In genomic region chr6:90505906-90506305, GRCm38 (mm10) we compare ENCODE assay signal across 9 mouse cellular contexts. TPM values are rescaled to one million over a fixed set of nuclear protein-coding genes. Genes with fewer than 3 reads are reported as not detected.
DNase-seq lines count a peak whose midpoint lies in the region; ATAC-seq lines count a peak whose summit lies in the region.
"Had no signal": no experiment of that assay in that cellular context is flagged by ENCODE, and none has a peak within 500 bp of the region (broad histone marks: within the 10 kb centered on the region; RNA-seq: fewer than 3 reads in every experiment).

No protein-coding gene starts in this region.

- no peak for ATAC-seq in hindbrain, embryonic 13.5 days (ENCODE audit: low FRiP score)
- no peak for ATAC-seq in hindbrain, embryonic 11.5 days (ENCODE audit: low FRiP score)

- no peak overlapping the region for H3K4me3 ChIP-seq in hindbrain, embryonic 13.5 days
- no peak overlapping the region for H3K4me3 ChIP-seq in hindbrain, embryonic 11.5 days (ENCODE audit: low read depth, low read length)
- H3K4me3 ChIP-seq: myocyte had no signal

- peak overlapping the region; percentile 74; the same call in 1 of the 2 replicates for H3K27ac ChIP-seq in hindbrain, embryonic 13.5 days
- H3K27ac ChIP-seq in hindbrain, embryonic 11.5 days (ENCODE audit: low read depth, low read length) = no peak overlapping the region

- no peak overlapping the region for H3K4me2 ChIP-seq in hindbrain, embryonic 13.5 days
- H3K4me2 ChIP-seq in hindbrain, embryonic 11.5 days (replicated peaks; ENCODE audit: low read depth, low read length) = no peak overlapping the region

- H3K9me3 ChIP-seq in hindbrain, embryonic 13.5 days = no peaks in the 10 kb centered on the region
- H3K9me3 ChIP-seq in hindbrain, embryonic 11.5 days (ENCODE audit: control insufficient read depth, low read length) = no peaks in the 10 kb centered on the region

- H3K9ac ChIP-seq in hindbrain, embryonic 13.5 days = no peak overlapping the region
- no peak overlapping the region for H3K9ac ChIP-seq in hindbrain, embryonic 11.5 days (ENCODE audit: low read depth, low read length)

- H3K27me3 ChIP-seq in hindbrain, embryonic 13.5 days = no peaks in the 10 kb centered on the region
- no peaks in the 10 kb centered on the region for H3K27me3 ChIP-seq in hindbrain, embryonic 11.5 days (ENCODE audit: control insufficient read depth, insufficient read depth, low read length)

- WGBS in hindbrain, embryonic 13.5 days = 76% methylated on average over 6 of the region's 6 CpGs
- WGBS in hindbrain, embryonic 11.5 days = 78% methylated on average over 6 of the region's 6 CpGs

- DNase-seq in hindbrain, embryonic 11.5 days (ENCODE audit: low spot score) = no peak
- DNase-seq in NIH3T3 (ENCODE audit: low read depth) = peak; percentile 54
- peak; percentile 34 for DNase-seq in heart, adult 8-10 months (ENCODE audit: low spot score)
- peak; percentile 71 to 89 for DNase-seq in kidney, postnatal 36 days
- no peak for DNase-seq in cerebellum, adult 11 months
- DNase-seq in embryo, embryonic 10.5 days (ENCODE audit: low spot score) = no peak
- no peak for DNase-seq in B cell, adult 2 months

- H3K4me1 ChIP-seq in hindbrain, embryonic 13.5 days (replicated peaks) = peaks cover 26% of the 10 kb centered on the region
- no peaks in the 10 kb centered on the region for H3K4me1 ChIP-seq in hindbrain, embryonic 11.5 days (replicated peaks; ENCODE audit: control insufficient read depth, insufficient read depth, low read length)

- H3K36me3 ChIP-seq in hindbrain, embryonic 13.5 days = no peaks in the 10 kb centered on the region
- H3K36me3 ChIP-seq in hindbrain, embryonic 11.5 days (ENCODE audit: control insufficient read depth, insufficient read depth, low read length) = no peaks in the 10 kb centered on the region

RNA-seq across cellular contexts. Expression of gene Aldh1l1, which starts 19.7 kb away (rescaled TPM):
- 44.8 and 45.3 TPM in 2 replicates for polyA plus RNA-seq in hindbrain, embryonic 13.5 days (2015; fragmentation: Nextera tagmentation; extraction: Ambion mirVana)
- 2.2 TPM in 2 replicates for polyA plus RNA-seq in hindbrain, embryonic 11.5 days (2014; fragmentation: Nextera tagmentation; extraction: Ambion mirVana)
- total RNA-seq in heart, adult 8-10 months (2022) = 1 to 10 TPM; 1.8 to 5.1 (median 3.7) TPM

RNA-seq across cellular contexts. Expression of gene Klf15, which starts 43.5 kb away (rescaled TPM):
- polyA plus RNA-seq in hindbrain, embryonic 13.5 days (2015; fragmentation: Nextera tagmentation; extraction: Ambion mirVana) = 10.2 and 10.5 TPM in 2 replicates
- 1.9 and 3.6 TPM in 2 replicates for polyA plus RNA-seq in hindbrain, embryonic 11.5 days (2014; fragmentation: Nextera tagmentation; extraction: Ambion mirVana)
- 10 to 100 TPM; 55.7 to 79.2 (median 65.3) TPM for total RNA-seq in heart, adult 8-10 months (2022)

Comparison
In these comparisons a context has a peak if more than half of its experiments do, and no peak if none do; other contexts are left out.
1. RNA of gene Aldh1l1, which starts 19.7 kb away (polyA plus RNA-seq): 44.8 to 45.3 TPM in hindbrain, embryonic 13.5 days; 2.2 TPM in hindbrain, embryonic 11.5 days; every median in the first group is over 10 times any median in the second.
2. DNase-seq: peak in NIH3T3 (single experiment), heart, adult 8-10 months (single experiment) and kidney, postnatal 36 days (2 of 2); none in hindbrain, embryonic 11.5 days (single experiment), cerebellum, adult 11 months (single experiment), embryo, embryonic 10.5 days (single experiment) and B cell, adult 2 months (0 of 2).